Mouse (Mus musculus) layer of hippocampus, postnatal 36 days (tissue): ENCODE data around the gene Insl5. TPM values are rescaled to one million over a fixed set of nuclear protein-coding genes. Genes with fewer than 3 reads are reported as not detected.

ENCODE experiments used
- DNase-seq, 2 experiments: peaks; one replicate each; pipeline ENCODE4 v3.0.0; 2022
- total RNA-seq, 2 experiments: library from RNA; stranded (reverse); gene quantifications; 2 replicates each; pipeline ENCODE4 v1.2.3; 2021

The Insl5 gene
- 1 to 10 TPM; 1.5 to 2.0 TPM for total RNA-seq

DNA sequence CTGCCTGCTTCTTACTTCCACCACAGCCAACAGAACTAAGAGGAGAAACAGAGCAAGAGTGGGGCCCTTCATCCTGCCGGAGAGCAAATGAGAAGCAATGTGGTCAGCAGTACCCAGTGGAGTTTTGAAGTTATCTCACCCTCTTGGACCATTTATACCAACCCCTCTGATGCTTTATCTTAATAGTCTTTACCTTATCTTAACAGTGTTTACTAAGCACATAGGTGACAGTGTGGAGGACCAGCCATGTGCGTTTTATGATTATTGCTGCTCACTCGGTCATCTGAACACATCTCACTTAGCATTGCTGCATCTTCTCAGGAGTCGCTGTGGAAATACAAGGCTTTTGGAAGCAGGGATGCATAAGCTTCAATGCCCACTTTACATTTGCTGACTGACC lies at the start of gene Insl5:
Gene Insl5, minus strand, starts transcription at position 222 of the 400 bp plus-strand sequence.
- no peak for DNase-seq

DNA sequence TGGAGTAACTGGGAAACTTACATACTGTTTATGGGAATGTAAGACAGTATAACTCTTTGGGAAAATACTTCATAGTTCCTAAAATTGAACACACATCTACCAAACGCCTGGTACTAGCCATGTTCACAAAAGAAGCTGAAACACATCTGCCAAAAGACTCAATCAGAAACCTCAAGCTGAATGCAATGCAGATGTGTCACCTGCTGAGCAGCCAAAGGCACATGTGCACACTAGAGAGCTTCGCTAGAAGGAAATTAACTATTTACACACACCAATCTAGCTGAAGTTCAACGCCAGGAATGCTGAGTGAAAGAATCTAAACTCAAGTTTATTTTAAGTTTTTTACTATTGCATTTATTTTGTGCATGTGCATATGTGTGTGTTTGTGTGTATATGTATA lies 44.0 kb upstream of the Insl5 start:
- DNase-seq, result no peak

DNA sequence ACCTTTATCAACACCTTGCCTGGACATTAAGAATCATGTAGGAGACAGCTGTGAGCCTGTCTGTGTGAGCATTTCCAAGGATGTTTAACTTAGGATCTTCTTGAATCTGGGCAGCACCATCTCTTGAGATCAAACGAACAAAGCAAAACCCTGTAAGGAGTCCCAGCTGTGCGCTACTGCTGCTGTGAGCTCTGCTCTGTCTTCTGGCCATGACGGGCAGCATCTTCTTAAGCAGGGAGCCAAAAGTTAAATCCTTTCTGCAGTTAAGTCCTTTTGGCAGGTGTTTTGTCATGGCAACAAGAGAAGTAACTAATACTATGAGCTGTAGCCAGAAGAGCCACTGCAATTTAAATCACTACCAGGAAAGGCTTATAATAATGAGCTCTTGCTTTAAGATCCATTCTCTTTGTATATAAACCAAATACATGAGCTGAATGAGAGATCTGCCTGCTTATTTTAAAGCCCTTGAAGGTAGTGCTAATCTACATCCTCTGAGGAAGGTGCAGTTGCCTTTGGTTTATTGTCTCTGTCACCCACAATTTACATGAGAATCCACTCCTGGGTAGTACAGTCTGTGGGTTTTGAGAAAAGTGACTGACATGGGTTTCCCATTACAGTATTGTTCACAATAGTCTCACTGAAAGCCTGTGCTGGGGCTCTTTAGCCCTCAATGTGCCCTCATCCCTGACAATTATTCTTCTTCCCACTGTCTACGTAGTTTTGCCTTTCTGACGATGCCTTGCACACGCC lies 41.4 kb upstream of the Insl5 start:
- no peak for DNase-seq

DNA sequence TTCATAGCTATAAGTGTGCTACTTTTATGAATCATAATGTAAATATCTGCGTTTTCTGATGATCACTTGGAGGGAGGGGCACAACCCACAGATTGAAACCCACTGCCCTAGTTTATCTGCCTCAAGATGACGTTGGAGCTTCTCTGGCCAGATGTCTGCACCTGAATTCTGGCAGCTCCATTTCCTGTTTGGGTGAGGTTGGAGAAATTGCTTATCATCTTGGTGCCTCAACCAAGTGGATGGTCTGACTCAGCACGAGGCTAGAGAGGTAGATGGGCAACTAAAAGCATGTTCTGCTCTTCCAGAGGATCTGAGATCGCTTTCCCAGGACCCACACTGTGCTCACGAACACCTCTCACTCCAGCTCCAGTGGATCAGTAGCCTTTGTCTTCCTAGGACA lies 38.3 kb upstream of the Insl5 start:
- no peak for DNase-seq

DNA sequence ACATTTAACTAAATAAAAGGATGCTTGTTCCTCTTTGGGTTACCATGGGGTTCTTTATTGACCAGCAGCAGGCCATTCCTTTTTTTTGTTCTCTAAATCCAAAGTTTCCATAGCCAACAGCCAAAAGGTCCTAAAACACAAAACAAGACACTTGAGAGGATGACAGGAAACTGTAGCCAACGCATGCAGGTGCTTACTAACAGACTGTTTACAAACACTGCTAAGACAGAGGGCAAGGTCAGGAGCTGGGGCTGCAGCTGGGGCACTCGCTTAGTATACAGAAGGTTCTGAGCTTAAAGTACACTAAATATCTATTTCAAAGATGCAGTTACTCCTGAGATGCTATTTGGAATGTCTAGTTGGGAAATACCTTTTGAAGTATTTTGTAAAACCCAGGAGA lies 37.8 kb upstream of the Insl5 start:
- DNase-seq, result no peak

DNA sequence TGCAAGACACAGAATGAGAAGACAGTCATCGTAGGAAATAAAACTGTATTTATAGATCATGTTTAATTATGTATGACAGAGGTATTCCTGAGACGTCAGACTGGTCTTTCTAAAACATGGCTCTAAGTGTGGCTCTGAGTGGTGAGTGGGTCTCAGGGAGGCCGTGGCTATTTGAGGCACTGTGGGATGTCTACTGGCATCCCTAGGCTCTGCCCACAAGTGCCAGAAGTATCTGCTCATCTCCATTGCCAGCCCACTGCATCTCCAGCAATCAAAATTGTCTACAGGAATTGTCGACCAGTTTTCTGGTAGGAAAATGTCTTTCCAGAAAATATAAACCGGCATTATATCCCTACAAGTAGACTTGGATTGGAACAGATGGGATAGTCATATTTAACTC lies 30.3 kb upstream of the Insl5 start:
- DNase-seq, result no peak

DNA sequence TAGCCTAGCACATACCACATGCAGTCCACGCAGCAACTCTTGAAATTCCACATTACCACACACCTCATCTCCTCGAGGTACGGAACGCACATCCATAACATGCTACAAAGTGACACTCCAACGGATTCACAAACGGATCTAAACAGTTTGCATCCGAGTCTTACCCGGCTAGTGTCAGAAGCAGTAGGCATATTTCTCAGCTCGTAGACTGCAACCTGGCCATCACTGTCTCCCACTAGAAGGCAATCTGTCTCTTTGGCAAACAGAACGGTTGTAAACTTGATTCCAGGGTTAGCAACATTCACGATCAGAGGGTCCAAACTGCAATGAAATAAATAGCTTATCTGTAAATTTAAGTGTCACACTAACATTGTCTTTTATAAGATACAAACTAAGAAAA lies 21.4 kb upstream of the Insl5 start:
- no peak for DNase-seq

DNA sequence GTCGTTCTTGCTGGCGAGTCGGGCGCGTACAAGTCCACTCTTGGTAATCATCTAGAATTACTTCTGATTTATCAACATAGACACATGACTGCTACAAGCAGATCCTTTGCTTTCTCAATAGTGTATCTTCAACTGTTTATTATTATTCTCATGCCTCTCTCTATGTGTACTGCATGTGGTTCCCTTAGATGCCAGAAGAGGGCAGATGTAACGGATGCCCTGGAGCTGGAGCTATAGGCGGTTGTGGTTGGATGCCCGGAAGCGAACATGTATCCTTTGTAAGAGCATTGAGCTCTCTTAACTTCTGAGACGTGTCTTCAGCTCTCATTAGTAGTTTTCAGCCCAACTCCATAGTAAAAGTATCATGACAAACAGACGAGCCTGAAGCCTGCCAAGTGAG lies 16.4 kb upstream of the Insl5 start:
- no peak for DNase-seq

DNA sequence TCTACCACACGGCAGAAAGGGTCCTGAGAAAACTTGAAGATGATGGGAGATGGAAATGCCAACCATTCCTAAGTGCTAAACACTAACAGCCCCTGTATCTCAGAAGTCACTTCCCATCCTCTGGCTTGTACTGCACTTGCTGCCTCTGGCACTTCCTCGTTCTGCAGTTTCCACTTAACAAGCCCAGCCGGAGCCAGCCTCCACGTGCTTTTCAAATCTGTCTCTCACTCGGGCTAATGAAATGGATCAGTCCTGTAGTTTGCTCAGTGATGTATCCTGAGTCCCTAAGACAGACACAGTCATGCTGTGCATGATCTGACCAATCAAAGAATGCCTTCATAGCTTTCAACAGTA lies 13.2 kb upstream of the Insl5 start:
- DNase-seq, result no peak

DNA sequence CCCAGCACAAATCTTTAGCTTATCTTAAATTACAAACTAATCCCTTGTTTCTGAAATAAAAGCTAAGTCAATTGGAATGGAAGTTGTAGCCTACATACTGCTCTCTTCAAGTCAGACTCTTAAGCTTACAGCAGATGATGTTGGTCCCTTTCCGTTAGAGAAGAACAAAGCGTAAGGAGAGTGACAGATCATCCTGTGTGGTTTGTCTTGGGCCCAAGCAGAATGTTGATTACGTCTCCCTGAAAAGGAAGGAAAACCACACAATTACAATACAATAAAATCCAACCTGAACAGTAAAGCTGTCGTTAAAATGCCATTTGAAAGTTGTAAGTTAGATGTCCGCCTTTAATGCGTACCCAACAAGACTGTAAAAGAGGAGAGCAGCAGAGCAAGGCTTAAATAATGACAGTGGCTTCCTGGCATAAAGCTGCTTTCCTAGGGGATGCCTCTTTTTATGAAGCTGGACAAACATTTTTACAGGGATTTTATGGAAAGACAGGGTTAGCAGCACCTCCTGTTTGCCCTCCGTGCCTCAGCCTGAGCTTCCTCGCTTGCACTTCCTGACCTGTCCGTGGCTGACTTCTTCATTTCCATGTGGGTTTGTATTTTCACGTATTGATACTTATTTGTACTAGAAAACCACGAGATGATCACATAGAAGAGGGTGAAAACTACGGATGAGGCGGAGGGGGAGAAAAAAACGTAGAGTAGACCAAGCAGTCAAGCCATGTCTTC lies 12.6 kb upstream of the Insl5 start:
- no peak for DNase-seq

DNA sequence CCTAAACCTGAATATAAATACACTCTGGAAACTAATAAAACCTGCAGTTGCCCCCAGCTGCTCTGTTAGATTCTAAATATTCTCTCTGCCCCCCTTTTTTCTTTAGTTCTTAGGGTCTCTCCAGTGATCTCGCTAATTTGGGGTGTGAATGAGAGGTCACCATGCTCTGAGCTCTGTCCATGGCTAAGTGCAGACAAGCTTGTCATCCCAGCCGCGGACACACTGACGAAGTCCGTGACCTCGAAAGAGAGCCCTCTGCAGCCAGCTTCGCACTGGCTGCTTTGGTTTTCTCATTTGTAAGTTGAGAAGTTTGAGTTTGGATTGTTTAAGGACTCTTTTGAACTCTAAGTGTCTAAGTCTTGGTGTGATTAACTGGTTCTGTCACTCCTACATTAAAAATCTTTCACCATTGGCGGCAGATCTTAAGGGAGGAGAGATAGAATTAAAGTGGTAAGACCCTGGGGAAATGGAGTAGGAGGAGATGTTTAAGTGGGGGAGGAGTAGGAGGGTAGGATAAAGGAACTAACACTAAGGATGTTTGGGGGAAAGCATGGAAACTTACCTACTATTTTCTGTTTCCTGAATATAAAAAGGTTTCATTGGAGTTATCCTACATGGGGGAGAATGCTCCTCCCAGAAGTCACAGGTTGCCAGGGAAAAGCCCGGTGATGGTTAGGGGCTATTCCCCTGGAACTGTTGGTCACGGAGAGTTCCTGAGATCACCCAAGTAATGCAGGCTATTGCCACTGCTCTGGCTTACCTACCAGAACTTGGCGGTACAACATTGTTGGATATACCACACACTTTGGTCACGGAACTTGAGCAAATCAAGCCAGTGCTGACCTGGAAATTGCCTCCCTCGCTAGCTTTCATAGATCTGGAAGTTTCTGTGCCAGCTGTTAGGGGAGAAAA lies 1.8 kb upstream of the Insl5 start:
- no peak for DNase-seq

DNA sequence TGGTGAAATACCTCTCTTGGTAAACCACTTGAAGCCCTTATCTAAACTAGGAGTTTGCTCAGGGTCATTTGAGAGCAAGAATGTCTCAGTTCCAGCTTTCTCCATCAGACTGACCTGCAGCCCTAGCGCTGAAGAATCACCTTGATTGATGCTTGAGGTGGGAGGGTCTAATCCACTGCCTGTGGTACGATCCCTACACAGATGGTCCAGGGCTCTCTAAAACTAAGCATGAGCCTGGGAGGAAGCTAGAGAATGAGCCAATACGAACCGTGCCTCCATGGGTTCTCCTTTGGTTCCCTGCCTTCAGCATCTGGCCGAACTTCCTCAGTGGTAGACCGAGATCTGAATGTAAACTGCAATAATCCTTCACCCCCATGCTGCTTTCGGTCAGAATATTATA lies 1.1 kb upstream of the Insl5 start:
- DNase-seq, result no peak

DNA sequence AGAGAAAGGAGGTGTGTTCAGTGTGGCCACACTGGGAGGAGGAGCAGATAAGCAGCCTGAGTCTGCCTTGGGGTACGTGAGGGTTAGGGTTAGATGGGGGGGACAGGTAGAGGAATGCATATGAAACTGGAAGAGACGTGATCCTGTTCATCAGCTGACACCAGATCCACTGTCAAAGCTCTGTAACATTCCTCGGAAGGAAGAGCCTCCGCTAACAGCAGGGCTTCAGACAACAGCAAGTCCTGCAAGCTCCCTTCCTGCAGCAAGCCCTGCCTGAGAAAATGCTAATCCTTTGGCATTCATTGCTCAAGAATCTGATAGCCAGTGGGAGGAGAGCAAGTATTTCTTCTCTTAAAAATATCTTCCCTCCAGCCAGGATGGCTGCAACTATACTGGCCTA lies 13.2 kb downstream of the Insl5 start:
- DNase-seq, result no peak

DNA sequence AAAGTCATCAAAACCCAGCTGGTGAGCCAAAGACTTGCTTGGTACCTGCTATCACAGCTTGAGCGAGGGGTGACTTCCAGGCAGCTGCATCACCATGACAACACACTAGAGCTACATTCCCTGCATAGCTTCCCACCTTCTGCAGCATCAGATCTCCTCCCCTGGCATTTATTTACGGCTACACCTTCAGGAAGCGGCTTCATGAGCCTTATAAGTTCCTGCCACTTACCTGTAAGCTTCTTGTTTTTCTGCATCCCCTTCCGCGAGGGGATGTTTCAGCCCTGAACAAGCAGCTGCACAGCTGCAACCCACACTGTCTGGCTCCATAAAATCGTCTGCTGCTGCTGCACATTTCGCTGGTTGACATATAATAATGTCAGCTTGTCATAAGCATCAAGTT lies 14.8 kb downstream of the Insl5 start:
- no peak for DNase-seq

DNA sequence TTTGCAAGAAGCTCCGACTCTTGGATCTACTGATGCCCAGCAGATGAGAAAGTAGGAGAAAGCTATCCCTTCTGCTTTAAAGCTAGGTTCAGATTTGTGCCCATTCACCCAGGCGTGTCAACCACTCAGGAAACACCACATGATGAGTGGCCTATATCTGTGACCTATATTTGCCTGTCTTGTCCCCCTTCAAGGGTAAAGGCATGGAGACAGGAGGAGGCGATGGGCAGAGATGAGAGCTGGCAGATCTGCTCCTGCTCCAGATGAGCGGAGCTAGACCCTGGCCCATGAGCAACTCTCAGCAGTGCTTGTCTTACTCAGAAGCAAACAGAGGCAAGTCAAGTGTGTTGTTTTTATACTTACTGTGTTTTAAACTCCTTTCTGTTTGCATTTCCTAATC lies 15.9 kb downstream of the Insl5 start:
- no peak for DNase-seq

DNA sequence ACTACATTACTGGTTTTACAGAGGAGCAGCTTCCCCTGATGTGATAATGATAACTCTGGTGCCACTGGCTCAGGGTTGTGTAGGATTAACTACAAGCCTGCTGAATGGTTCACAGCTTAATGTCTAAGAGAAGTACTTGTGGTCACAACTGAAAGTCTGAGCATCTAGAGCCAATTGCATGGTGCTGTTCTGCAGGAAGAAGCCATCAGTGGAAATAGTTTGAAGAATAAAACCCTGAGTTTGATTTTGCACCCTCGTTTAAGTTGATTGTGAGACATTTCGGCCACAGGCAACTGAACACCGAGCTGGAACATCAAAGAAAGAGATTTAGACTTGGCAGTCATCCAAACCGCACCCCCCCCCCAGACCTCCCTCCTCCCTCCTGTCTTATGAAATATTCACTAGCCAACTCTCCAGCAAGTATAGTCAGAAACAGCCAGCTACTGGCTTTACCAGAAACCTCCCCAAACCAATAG lies 19.7 kb downstream of the Insl5 start:
- no peak for DNase-seq

DNA sequence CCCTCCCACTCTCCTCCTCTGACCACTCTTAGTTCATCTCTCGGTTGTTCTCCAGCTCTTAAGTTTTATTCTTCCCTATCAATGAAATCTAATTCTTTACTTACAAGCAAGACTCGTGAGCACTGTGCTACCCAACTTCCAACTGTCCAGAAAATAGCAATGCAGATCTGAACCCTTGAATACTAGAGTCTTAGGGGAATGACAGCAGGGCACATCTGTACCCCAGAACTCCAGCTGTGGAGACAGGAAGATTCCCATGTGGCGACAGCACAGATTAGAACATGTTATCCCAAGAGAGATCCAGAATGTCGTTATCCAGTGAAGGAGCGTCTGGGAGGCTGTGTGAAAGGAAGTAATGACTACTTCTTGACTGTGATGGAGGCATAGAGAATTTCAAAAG lies 20.4 kb downstream of the Insl5 start:
- no peak for DNase-seq

DNA sequence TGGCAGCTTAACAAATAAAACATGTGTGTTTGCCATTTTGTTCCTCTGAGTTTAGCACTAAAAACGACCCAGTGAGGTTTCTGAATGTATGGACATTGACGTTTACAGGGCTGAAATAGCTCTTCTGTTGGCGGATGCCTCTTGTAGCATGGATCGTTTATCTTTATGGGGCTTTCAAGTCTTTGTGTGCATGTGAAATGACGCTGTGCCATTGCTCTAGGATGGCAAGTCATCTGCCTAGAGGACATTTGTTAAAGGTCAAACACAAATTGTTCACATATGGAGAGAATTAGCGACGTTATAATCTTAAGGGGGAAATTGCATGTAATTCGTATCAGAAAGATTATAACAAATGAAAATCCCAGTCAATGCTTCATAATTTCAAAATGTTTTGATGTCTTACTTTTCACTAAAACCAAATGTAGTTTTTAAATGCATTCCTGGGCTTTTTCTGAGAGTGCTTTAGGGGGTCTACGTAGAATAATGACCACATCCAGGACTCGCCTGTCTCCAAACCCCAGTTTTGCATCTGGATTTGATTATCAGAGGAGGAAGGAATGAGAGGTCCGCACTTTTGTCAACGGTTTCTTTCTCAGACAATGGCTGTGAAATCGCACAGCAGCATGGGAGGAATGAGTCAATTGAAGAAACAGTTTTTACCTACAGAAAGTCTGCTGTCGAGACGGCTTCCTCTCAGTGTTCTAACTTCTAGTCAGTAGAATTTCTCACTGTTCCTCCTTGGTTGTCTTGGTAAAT lies 21.3 kb downstream of the Insl5 start:
- no peak for DNase-seq

DNA sequence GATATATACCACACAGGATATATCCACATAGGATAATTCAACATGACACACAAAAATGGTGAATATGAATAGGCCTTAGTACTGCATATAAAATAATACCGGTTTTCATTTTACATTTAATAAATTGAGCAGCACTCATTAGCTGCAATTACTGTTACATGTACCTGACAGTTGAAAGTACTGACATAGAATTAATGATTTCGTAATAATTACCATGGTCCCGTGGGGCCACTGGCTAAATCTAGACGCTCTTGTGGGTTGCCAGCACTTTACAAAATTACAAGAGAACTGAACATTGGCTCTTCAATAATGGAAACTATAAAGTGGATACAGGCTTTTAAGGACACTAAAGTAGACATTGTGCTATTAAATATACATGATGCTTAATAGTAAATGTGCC lies 22.0 kb downstream of the Insl5 start:
- DNase-seq, result no peak

DNA sequence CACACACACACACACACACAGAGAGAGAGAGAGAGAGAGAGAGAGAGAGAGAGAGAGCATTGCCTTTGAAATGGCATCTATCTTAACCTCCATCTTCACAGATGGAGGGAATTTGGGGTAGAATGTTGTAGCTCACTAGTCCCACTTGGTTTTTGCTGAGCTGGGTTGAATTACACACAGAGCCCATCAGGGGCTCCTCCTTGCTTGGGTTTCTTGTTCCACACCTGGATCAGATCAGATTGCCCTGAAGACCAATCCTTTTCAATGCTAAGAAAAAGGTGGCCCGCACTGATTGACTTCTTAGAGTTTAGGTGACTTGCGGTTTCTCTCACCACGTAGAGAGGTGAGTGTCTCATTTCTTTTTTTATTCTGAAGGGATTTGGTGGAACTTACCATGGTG lies 35.0 kb downstream of the Insl5 start:
- DNase-seq, result no peak

DNA sequence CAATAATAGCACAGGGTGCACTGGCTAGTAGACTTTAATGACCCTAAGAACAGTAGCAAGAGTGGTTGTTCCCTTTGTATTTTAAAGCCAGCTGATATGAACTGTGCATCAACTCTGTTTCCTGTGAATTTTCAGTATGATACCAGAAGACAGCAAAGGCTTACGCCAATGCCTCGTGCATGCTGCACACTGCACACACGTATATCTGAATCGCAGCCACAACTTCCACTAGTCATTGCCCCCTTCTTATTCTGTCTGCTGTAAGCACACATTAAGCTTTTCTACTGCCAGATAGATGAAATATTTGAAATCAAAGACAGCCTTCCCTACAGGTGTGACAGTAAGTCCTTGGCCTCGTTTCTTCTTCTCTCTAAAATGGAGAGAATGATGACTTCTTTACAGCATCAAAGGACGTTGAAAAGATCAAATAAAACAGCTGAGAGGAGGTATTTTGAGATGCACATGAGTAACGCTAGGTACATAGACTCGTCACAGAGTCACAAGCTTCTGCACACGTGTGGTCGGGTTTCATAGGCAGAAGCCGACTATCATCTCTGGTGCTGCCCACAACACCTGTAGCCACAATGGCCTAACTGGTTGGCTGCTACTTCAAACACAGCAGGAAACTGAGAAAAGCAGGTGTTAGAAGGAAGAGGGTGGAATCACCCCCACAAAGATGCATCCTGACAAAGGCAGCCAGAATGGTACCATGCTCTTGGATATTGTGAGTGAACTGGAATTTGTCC lies 35.9 kb downstream of the Insl5 start:
- no peak for DNase-seq

DNA sequence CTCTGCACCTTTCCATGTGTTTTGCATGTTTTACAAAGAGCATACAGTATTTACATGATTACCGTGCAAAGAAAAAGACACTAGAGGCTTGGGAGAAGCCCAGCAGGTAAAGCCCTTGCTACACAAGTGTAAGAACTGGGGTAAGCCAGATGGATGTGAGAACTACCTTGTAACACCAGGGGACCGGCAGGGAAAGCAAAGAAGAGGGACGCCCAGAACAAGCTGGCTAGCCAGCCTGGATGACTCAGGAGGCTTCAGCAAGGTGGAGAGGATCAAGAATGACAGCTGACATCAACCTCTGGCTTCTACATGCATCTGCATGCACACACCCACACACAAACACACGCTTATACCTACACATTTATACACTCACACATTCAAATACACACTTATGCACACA lies 36.6 kb downstream of the Insl5 start:
- DNase-seq, result no peak
